Mouse (Mus musculus): Measurements from ENCODE around the gene Fam221a. TPM values are rescaled to one million over a fixed set of nuclear protein-coding genes. Genes with fewer than 3 reads are reported as not detected.

Gene Fam221a
- polyA plus RNA-seq (2014; fragmentation: Nextera tagmentation; extraction: Ambion mirVana) = 8.6 and 10.1 TPM in 2 replicates

DNA sequence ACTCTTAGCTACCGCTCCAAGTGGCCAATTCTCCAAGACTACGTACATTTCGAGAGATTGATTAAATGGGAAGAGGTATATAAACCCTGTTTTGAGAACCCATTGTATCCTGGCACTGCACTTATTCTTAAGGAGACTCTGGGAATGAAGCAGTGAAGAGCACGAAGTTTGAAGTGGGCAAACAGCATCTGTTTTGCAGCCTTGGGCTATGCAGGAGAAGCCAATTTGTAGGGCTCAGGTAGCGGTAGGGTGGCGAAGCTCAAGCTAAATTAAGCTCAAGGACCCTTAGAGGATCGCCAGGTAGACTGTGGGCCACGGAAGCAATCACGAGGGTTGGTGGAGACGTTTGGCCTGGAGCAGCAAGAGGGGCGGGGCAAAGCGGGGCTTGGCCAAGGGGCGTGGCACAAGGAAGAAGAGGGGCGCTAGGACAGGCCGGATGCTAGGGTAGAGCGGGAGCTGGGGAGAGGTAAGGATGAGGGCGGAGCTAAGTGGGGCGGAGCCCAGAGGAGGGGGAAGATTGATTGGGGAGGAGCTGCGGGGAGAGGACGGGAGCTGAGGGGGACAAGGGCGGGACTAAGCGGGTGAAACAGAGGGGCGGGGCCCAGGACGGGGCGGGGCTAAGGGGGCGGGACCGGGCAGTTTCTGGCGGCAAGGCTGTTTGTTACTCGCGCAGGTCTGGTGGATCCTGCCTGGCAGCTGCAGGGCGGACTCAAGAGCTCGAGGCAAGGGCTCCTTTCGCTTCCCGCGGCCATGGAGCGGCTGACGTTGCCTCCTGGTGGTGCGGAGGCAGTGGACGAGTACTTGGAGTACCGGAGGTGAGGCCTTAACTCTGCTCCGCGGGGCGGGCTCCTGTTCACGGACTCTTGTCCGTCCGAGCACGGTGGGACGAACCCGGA lies at the start of gene Fam221a:
Gene Fam221a (plus strand): TSS at position 581 of the 896 bp plus-strand sequence.
- peak; percentile 98 for ATAC-seq (ENCODE audit: insufficient read depth)
- WGBS = 4% methylated on average over 47 of the region's 49 CpGs
- H3K4me2 ChIP-seq = peak within 1 kb of the TSS; percentile 66

DNA sequence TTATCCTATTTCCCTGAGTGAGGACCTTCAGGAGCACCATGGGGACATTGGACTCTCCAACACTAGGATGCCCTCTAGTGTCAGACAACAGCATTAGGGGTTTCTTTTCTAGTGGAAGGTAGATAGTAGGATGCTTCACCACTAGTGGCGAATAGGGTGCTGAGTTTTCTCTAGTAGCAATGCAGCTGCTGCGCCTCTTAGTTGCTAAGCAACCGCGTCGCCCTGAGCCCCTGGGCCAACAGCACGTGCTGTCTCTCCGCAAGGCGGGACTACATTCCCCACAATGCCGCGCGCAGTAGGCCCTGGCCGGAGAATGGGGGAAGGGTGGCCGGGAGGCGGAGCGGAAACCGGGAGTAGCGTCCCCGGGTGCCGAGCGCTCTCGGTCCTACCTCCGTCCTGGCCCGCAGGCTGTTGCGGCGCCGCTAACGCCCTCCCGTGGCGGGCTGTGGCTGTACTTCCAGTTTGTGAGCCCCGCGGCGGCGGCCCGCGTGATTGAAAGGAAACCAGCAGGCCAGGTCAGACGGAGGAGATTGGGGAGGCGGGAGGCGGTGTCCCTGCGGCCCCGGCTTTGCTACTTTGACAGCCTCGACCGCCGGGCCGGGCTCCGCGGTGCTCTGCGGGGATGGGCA lies 48.5 kb upstream of the Fam221a start, which contains the start of gene Ccdc126:
Gene Ccdc126 (plus strand): TSS at position 309 of the 629 bp plus-strand sequence.
- Histone ChIP-seq H3K36me3 (ENCODE audit: insufficient read depth) (no peaks in the 10 kb centered on the region), H3K27ac (ENCODE audit: low read depth) (peak within 1 kb of the TSS; percentile 76; the same call in 1 of the 2 replicates), H3K9me3 (ENCODE audit: low read depth, low read length) (no peaks in the 10 kb centered on the region), H3K4me3 (ENCODE audit: low read depth, low read length) (peak within 1 kb of the TSS; percentile 67), H3K4me2 (peak within 1 kb of the TSS; percentile 64), H3K9ac (peak within 1 kb of the TSS; percentile 71), H3K27me3 (ENCODE audit: insufficient read depth, low read length) (no peaks in the 10 kb centered on the region), H3K4me1 (ENCODE audit: insufficient read depth) (no peaks in the 10 kb centered on the region)
- DNase-seq (peak; percentile 99), ATAC-seq (ENCODE audit: insufficient read depth) (peak; percentile 99)
- peak; percentile 72 for TF ChIP-seq CTCF (IDR thresholded peaks at IDR 0.05; ENCODE audit: low read depth)
- under 1% methylated on average over 47 of the region's 47 CpGs for WGBS

More for the DNA sequence above, at the start of gene Fam221a:
- DNase-seq = peak; percentile 95
- Histone ChIP-seq H3K9me3 (ENCODE audit: low read depth, low read length) (no peaks in the 10 kb centered on the region), H3K27ac (ENCODE audit: low read depth) (peak within 1 kb of the TSS; percentile 58; the same call in 1 of the 2 replicates), H3K27me3 (ENCODE audit: insufficient read depth, low read length) (no peaks in the 10 kb centered on the region), H3K4me3 (ENCODE audit: low read depth, low read length) (peak within 1 kb of the TSS; percentile 42), H3K36me3 (ENCODE audit: insufficient read depth) (no peaks in the 10 kb centered on the region), H3K9ac (peak within 1 kb of the TSS; percentile 55), H3K4me1 (ENCODE audit: insufficient read depth) (peaks cover 5% of the 10 kb centered on the region; the same call in 1 of the 2 replicates)
- TF ChIP-seq CTCF (IDR thresholded peaks at IDR 0.05; ENCODE audit: low read depth) = peak; percentile 49

DNA sequence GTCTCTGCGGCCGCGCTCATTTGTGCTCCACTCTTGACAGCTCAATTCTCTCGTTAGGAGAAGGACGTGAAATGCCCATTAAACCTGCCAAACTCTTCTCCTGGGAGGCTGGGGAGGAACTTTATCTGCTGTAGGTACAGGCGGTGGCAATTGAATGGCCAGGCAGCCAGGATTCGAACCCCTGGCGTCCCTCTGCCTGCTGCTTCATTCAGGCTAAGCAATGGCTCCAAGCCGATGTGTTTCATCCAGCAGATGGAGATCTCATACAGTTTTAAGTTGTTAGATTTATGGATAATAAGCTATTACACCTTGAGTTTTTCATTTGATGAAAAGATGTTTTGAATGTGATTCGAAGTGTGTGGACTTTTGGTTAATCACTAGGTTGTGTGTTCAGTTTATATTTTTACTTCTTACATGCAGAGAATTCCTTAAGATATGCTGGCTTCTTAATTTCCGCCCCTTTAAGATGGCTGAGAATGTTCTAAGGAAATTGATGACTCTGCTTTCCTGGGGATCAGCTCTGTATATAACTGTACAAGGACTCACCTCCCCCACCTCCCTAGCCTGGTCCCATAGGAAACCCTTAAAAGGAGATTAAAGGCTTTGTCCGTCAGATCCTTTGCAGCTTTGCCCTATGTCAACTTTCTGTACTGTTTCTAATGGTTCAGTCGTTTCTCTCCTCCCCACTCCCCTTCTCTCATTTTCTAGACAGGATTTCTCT lies 47.8 kb upstream of the Fam221a start:
- H3K4me3 ChIP-seq (ENCODE audit: low read depth, low read length) = peak overlapping the region; percentile 67
- no peaks in the 10 kb centered on the region for H3K9me3 ChIP-seq (ENCODE audit: low read depth, low read length)
- WGBS = 7% methylated on average over 13 of the region's 13 CpGs
- no peak for TF ChIP-seq CTCF (IDR thresholded peaks at IDR 0.05; ENCODE audit: low read depth)
- H3K36me3 ChIP-seq (ENCODE audit: insufficient read depth) = no peaks in the 10 kb centered on the region
- H3K4me1 ChIP-seq (ENCODE audit: insufficient read depth) = no peaks in the 10 kb centered on the region
- ATAC-seq (ENCODE audit: insufficient read depth) = no peak; the same call in 1 of the 2 replicates
- DNase-seq = peak; percentile 66
- peak overlapping the region; percentile 76; the same call in 1 of the 2 replicates for H3K27ac ChIP-seq (ENCODE audit: low read depth)
- peak overlapping the region; percentile 71 for H3K9ac ChIP-seq
- H3K27me3 ChIP-seq (ENCODE audit: insufficient read depth, low read length) = no peaks in the 10 kb centered on the region
- H3K4me2 ChIP-seq = peak overlapping the region; percentile 64

DNA sequence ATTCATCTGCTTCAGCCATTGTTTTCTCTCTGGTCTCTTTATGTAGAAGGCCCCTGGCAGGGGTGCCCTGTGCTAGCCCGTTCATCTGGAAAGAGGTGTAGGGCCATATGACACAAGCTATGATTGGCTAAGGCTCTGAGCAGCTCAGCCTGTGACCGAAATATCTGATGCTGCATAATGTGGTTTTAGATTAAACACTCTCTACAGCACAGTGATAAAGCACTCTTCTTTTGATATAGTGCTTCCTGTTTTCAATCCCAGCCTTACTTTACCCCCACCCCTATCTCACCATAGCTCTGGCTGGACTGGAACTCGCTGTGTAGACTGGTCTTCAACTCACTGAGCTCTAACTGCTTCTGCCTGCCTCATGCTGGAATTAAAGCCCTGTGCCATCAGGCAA lies 46.2 kb upstream of the Fam221a start:
- WGBS = 65% methylated on average over 3 of the region's 3 CpGs
- Histone ChIP-seq H3K27ac (ENCODE audit: low read depth) (no peak overlapping the region), H3K36me3 (ENCODE audit: insufficient read depth) (no peaks in the 10 kb centered on the region), H3K9ac (no peak overlapping the region), H3K4me2 (no peak overlapping the region), H3K9me3 (ENCODE audit: low read depth, low read length) (no peaks in the 10 kb centered on the region), H3K27me3 (ENCODE audit: insufficient read depth, low read length) (no peaks in the 10 kb centered on the region), H3K4me1 (ENCODE audit: insufficient read depth) (no peaks in the 10 kb centered on the region), H3K4me3 (ENCODE audit: low read depth, low read length) (no peak overlapping the region)
- ATAC-seq (ENCODE audit: insufficient read depth) (no peak), DNase-seq (no peak)
- no peak for TF ChIP-seq CTCF (IDR thresholded peaks at IDR 0.05; ENCODE audit: low read depth)

DNA sequence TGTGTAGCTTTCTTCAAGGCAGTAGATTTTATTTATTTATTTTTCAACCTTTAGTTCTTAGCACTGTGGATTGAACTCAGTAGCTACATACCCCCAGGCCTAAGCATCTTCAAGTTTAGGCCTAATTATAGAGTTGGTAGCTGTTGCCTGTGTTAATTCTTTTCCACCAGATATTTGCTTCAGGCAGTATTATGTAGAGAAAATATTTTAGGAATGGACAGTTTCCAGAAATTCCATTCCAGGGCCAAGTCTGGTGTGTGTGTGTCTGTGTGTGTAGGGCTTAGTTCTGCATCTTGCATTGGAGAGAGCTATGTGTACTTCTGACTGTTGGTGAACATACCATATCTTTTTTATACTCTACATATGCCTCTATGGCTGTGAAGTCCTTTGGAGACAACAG lies 45.5 kb upstream of the Fam221a start:
- H3K27me3 ChIP-seq (ENCODE audit: insufficient read depth, low read length) = no peaks in the 10 kb centered on the region
- no peak overlapping the region for H3K9ac ChIP-seq
- DNase-seq (peak; percentile 40), ATAC-seq (ENCODE audit: insufficient read depth) (no peak)
- no peak overlapping the region for H3K4me2 ChIP-seq
- TF ChIP-seq CTCF (IDR thresholded peaks at IDR 0.05; ENCODE audit: low read depth) = no peak
- H3K36me3 ChIP-seq (ENCODE audit: insufficient read depth) = no peaks in the 10 kb centered on the region
- no peaks in the 10 kb centered on the region for H3K9me3 ChIP-seq (ENCODE audit: low read depth, low read length)
- no peaks in the 10 kb centered on the region for H3K4me1 ChIP-seq (ENCODE audit: insufficient read depth)
- H3K4me3 ChIP-seq (ENCODE audit: low read depth, low read length) = no peak overlapping the region
- H3K27ac ChIP-seq (ENCODE audit: low read depth) = no peak overlapping the region

DNA sequence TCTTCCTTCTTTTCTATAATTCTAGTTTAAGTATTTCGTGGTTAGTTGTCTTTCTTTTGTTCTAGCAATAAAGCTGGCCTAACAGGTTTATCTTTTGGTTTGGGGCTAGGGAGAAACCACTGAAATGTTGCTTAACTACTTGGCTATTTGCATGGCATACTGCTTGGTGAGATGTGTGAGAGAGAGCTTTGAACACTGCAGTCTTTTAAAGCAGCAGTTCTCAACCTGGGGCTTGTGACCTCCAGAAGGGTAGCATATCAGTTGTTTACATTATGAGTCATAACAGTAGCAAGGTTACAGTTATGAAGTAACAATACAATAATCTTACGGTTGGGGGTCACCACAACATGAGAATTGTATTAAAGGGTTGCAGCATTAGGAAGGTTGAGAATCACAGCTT lies 44.6 kb upstream of the Fam221a start:
- no peak for TF ChIP-seq CTCF (IDR thresholded peaks at IDR 0.05; ENCODE audit: low read depth)
- Histone ChIP-seq H3K36me3 (ENCODE audit: insufficient read depth) (no peaks in the 10 kb centered on the region), H3K9ac (no peak overlapping the region), H3K4me2 (no peak overlapping the region), H3K4me3 (ENCODE audit: low read depth, low read length) (no peak overlapping the region), H3K4me1 (ENCODE audit: insufficient read depth) (no peaks in the 10 kb centered on the region), H3K9me3 (ENCODE audit: low read depth, low read length) (no peaks in the 10 kb centered on the region), H3K27ac (ENCODE audit: low read depth) (no peak overlapping the region), H3K27me3 (ENCODE audit: insufficient read depth, low read length) (no peaks in the 10 kb centered on the region)
- WGBS = 31% methylated on average over 2 of the region's 2 CpGs
- DNase-seq (no peak), ATAC-seq (ENCODE audit: insufficient read depth) (no peak)

All from lung, embryonic 14.5 days (tissue).